Mouse (Mus musculus) G1E (cell line): ENCODE results near the gene Efemp1.

ENCODE experiments used
- CTCF ChIP-seq: IDR thresholded peaks from 2 replicates; pipeline ENCODE4 v1.5.1; 2012; ENCODE audit warnings: low read depth, low read length, inconsistent platforms, mixed read lengths
- GATA1 ChIP-seq: IDR thresholded peaks from 2 replicates; pipeline ENCODE4 v1.6.1; 2012; ENCODE audit warnings: borderline replicate concordance, low read length, inconsistent platforms, mixed read lengths
- POLR2AphosphoS5 ChIP-seq: IDR thresholded peaks from 2 replicates; pipeline ENCODE4 v1.6.1; 2012; ENCODE audit warnings: low read depth, low read length, inconsistent platforms; ENCODE audit not compliant: insufficient replicate concordance
- TAL1 ChIP-seq: conservative IDR thresholded peaks from 2 replicates; pipeline ENCODE4 v1.6.1; 2012; ENCODE audit warnings: low read depth, low read length, inconsistent platforms, mixed read lengths

DNA sequence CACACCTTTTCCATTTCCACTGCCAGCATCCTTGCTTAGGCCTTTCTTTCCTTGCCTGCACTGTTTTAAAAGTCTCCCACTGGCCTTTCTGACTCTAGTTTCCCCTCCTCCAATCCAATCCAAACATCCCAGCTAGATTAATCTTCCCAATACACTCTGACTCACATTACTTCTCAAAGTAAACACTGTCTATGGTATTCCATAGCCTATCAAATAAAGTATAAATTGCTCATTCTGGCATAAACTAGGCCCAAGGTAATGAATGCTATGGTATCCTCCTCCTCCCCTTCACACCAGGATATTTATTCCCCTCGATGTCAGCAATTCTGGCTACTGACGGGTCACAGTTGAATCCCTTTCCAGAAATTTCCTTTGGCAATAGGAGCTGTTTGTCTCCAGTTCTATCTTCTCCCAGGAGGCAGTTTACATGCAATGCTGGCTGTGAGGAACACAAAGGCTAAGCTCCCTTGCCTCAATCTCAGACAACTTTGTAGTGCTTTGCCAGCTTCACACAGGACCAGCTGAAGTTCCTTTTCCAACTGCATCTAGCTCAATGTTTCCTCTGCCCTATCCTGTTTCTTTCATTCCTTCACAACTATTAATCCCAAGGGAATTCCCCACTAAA, 98.7 kb downstream of the Efemp1 start:
- no peak for TF ChIP-seq CTCF
- no peak for TF ChIP-seq GATA1
- no peak for TF ChIP-seq POLR2AphosphoS5
- TF ChIP-seq TAL1 = no peak
